Mouse (Mus musculus): ENCODE measurements around the gene Stard10. TPM values are rescaled to one million over a fixed set of nuclear protein-coding genes. Genes with fewer than 3 reads are reported as not detected.

Gene Stard10
- total and polyA plus RNA-seq, 2 experiments from 2014 or later, result 45.9 to 62.6 TPM

DNA sequence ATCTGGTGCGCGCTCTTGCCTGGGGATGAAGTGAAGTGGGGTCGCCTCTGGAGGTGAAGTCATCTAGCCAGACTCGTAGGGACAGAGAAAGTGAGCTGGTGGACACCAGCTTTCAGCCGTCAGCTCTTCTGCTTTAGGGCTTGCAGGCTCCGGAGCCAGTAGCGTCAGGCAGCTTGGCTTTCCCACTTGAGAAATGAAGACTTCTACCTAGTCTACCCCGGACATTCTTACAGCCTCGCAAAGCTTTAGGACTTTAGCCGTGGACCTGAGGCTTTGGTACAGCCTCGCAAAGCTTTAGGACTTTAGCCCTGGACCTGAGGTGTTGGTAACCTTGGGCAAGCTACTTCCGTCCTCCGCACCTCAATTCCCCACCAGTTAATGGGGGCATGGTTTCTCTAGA lies 31.4 kb downstream of the Stard10 start:
- ATAC-seq (ENCODE audit: insufficient read depth, low read depth), result no peak
- H3K27ac ChIP-seq (ENCODE audit: low read depth), result no peak overlapping the region

GRCm38 (mm10) chr7:101349861-101350260 lies 33.0 kb downstream of the Stard10 start:
- H3K27me3 ChIP-seq (ENCODE audit: control insufficient read depth, insufficient read depth, low read length), result peaks cover 18% of the 10 kb centered on the region; the same call in 1 of the 2 replicates
- H3K4me1 ChIP-seq (ENCODE audit: control insufficient read depth, insufficient read depth), result peaks cover 7% of the 10 kb centered on the region
- no peak overlapping the region for H3K27ac ChIP-seq (ENCODE audit: low read depth)
- WGBS, result 75% methylated on average over 2 of the region's 2 CpGs
- no peak for TF ChIP-seq EP300 (IDR thresholded peaks at IDR 0.05; ENCODE audit: low read depth)
- TF ChIP-seq CTCF (IDR thresholded peaks at IDR 0.05; ENCODE audit: low read depth), result no peak
- no peak for ATAC-seq (ENCODE audit: insufficient read depth, low read depth)
- H3K9me3 ChIP-seq (replicated peaks; ENCODE audit: control insufficient read depth, low read length), result no peaks in the 10 kb centered on the region
- H3K9ac ChIP-seq (replicated peaks; ENCODE audit: low read depth, low read length), result no peak overlapping the region
- H3K4me2 ChIP-seq (ENCODE audit: low read depth, low read length), result no peak overlapping the region
- DNase-seq (ENCODE audit: low spot score), result no peak
- H3K36me3 ChIP-seq (replicated peaks; ENCODE audit: control insufficient read depth, insufficient read depth, low read length), result no peaks in the 10 kb centered on the region
- no peak overlapping the region for H3K4me3 ChIP-seq (ENCODE audit: low read depth, low read length)

More for the DNA sequence above, 31.4 kb downstream of the Stard10 start:
- H3K36me3 ChIP-seq (replicated peaks; ENCODE audit: control insufficient read depth, insufficient read depth, low read length), result no peaks in the 10 kb centered on the region
- H3K4me1 ChIP-seq (ENCODE audit: control insufficient read depth, insufficient read depth), result peaks cover 10% of the 10 kb centered on the region
- H3K27me3 ChIP-seq (ENCODE audit: control insufficient read depth, insufficient read depth, low read length), result peaks cover 18% of the 10 kb centered on the region; the same call in 1 of the 2 replicates
- 4% methylated on average over 13 of the region's 13 CpGs for WGBS
- H3K4me2 ChIP-seq (ENCODE audit: low read depth, low read length), result peak overlapping the region; percentile 97
- DNase-seq (ENCODE audit: low spot score), result no peak
- peak overlapping the region; percentile 67 for H3K4me3 ChIP-seq (ENCODE audit: low read depth, low read length)
- H3K9ac ChIP-seq (replicated peaks; ENCODE audit: low read depth, low read length), result peak overlapping the region; percentile 51; the same call in 1 of the 2 replicates
- no peak for TF ChIP-seq EP300 (IDR thresholded peaks at IDR 0.05; ENCODE audit: low read depth)
- no peak for TF ChIP-seq CTCF (IDR thresholded peaks at IDR 0.05; ENCODE audit: low read depth)
- no peaks in the 10 kb centered on the region for H3K9me3 ChIP-seq (replicated peaks; ENCODE audit: control insufficient read depth, low read length)

DNA sequence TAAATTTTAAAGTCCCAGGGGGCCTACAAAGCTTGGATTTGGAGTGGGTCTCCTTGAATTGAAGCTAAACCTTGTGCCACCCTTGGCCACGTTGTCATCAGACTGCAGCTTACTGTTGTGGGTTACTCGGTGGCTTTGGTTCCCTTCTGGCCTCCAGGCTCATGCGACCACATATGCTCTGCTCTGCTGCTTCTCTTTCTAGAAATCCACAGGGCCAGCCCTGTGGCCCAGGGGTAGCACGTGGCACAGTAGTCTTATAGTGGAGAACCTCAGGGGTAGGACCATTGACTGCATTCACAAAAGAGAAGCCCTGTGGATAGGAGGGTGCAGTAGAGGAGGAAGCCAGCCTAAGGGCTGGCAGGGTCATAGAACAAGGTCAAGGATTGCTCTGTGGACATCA lies 35.5 kb downstream of the Stard10 start:
- Histone ChIP-seq H3K27ac (ENCODE audit: low read depth) (no peak overlapping the region), H3K4me1 (ENCODE audit: control insufficient read depth, insufficient read depth) (peaks cover 5% of the 10 kb centered on the region), H3K9ac (replicated peaks; ENCODE audit: low read depth, low read length) (no peak overlapping the region), H3K4me2 (ENCODE audit: low read depth, low read length) (no peak overlapping the region), H3K4me3 (ENCODE audit: low read depth, low read length) (no peak overlapping the region), H3K27me3 (ENCODE audit: control insufficient read depth, insufficient read depth, low read length) (peaks cover 13% of the 10 kb centered on the region; the same call in 1 of the 2 replicates), H3K36me3 (replicated peaks; ENCODE audit: control insufficient read depth, insufficient read depth, low read length) (no peaks in the 10 kb centered on the region), H3K9me3 (replicated peaks; ENCODE audit: control insufficient read depth, low read length) (no peaks in the 10 kb centered on the region)
- TF ChIP-seq CTCF (IDR thresholded peaks at IDR 0.05; ENCODE audit: low read depth) (no peak), EP300 (IDR thresholded peaks at IDR 0.05; ENCODE audit: low read depth) (no peak)
- 81% methylated on average over 4 of the region's 4 CpGs for WGBS
- DNase-seq (ENCODE audit: low spot score) (no peak), ATAC-seq (ENCODE audit: insufficient read depth, low read depth) (no peak)

DNA sequence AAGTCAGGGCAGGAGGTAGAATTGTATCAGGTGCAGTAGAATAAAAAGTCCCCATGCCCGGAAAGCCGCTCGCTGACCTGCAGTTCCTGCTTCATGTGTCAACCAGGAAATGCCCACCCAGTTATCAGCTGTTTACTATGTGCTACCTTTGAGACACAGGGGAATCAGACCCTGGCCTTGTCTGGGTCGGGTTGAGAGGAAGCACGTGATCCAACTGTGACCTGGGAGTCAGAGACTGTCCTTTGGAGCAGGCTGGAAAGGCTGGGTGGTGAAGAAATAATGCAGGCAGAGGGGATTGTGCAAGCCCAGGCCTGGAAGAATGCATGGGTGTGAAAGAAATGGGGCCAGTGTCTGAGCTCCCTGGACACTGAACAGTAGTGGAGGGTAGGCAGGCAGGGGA lies 37.5 kb downstream of the Stard10 start:
- Histone ChIP-seq H3K27ac (ENCODE audit: low read depth) (no peak overlapping the region), H3K9ac (replicated peaks; ENCODE audit: low read depth, low read length) (no peak overlapping the region), H3K4me2 (ENCODE audit: low read depth, low read length) (no peak overlapping the region), H3K4me3 (ENCODE audit: low read depth, low read length) (no peak overlapping the region), H3K9me3 (replicated peaks; ENCODE audit: control insufficient read depth, low read length) (no peaks in the 10 kb centered on the region), H3K27me3 (ENCODE audit: control insufficient read depth, insufficient read depth, low read length) (peaks cover 5% of the 10 kb centered on the region; the same call in 1 of the 2 replicates), H3K4me1 (ENCODE audit: control insufficient read depth, insufficient read depth) (no peaks in the 10 kb centered on the region), H3K36me3 (replicated peaks; ENCODE audit: control insufficient read depth, insufficient read depth, low read length) (no peaks in the 10 kb centered on the region)
- ATAC-seq (ENCODE audit: insufficient read depth, low read depth) (no peak), DNase-seq (ENCODE audit: low spot score) (no peak)
- TF ChIP-seq EP300 (IDR thresholded peaks at IDR 0.05; ENCODE audit: low read depth) (no peak), CTCF (IDR thresholded peaks at IDR 0.05; ENCODE audit: low read depth) (no peak)
- 50% methylated on average over 5 of the region's 5 CpGs for WGBS

DNA sequence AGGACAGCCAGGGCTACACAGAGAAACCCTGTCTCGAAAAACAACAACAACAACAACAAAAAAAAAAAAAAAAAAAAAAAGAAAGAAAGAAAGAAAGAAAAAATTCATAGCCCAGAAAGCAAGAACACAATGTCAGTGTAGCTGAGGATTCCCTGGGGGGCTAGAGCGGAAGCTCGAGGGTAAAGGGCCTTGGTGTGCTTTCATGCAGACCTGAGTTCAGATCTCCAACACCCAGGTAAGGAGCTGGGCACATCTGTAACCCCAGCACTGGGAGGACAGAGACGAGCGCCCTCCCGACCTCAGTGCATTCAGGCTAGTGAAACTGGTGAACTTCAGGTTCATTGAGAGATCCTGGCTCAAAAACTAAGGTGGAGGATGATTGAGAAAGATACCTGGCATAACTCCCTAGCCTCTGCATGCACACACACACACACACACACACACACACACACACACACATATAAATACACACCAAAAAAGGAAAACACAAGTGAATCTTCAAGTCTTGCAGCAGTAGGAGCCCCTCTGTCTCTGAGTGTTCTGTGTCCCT lies 38.7 kb downstream of the Stard10 start:
- no peaks in the 10 kb centered on the region for H3K9me3 ChIP-seq (replicated peaks; ENCODE audit: control insufficient read depth, low read length)
- no peak for ATAC-seq (ENCODE audit: insufficient read depth, low read depth)
- no peaks in the 10 kb centered on the region for H3K36me3 ChIP-seq (replicated peaks; ENCODE audit: control insufficient read depth, insufficient read depth, low read length)
- H3K4me2 ChIP-seq (ENCODE audit: low read depth, low read length), result no peak overlapping the region
- TF ChIP-seq CTCF (IDR thresholded peaks at IDR 0.05; ENCODE audit: low read depth) (no peak), EP300 (IDR thresholded peaks at IDR 0.05; ENCODE audit: low read depth) (no peak)
- 87% methylated on average over 6 of the region's 6 CpGs for WGBS
- no peak for DNase-seq (ENCODE audit: low spot score)
- H3K4me3 ChIP-seq (ENCODE audit: low read depth, low read length), result no peak overlapping the region
- no peaks in the 10 kb centered on the region for H3K4me1 ChIP-seq (ENCODE audit: control insufficient read depth, insufficient read depth)
- no peak overlapping the region for H3K27ac ChIP-seq (ENCODE audit: low read depth)
- no peak overlapping the region for H3K9ac ChIP-seq (replicated peaks; ENCODE audit: low read depth, low read length)
- H3K27me3 ChIP-seq (ENCODE audit: control insufficient read depth, insufficient read depth, low read length), result peaks cover 4% of the 10 kb centered on the region; the same call in 1 of the 2 replicates

DNA sequence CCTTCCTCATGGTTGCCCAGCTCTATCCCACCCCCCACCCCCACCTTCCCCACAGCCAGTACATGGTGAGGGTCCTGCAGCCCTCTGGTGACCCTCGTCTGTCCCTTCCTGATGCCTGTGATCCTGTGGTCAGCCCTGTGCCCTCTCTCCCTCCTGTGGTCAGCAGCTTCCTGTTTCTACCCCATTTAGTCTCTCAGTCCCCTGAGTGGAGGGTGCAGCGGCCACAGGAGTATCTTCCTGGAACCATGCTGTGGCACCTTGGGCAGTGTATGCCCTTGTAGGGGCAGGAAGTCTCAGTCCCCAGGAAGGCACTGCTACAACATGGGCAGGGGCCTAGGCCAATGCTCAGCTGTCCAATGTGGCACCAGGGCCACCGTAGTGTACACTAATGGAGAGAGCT lies 40.0 kb downstream of the Stard10 start:
- 60% methylated on average over 3 of the region's 3 CpGs for WGBS
- Histone ChIP-seq H3K27ac (ENCODE audit: low read depth) (no peak overlapping the region), H3K36me3 (replicated peaks; ENCODE audit: control insufficient read depth, insufficient read depth, low read length) (no peaks in the 10 kb centered on the region), H3K27me3 (ENCODE audit: control insufficient read depth, insufficient read depth, low read length) (no peaks in the 10 kb centered on the region), H3K4me1 (ENCODE audit: control insufficient read depth, insufficient read depth) (no peaks in the 10 kb centered on the region), H3K4me2 (ENCODE audit: low read depth, low read length) (no peak overlapping the region), H3K9ac (replicated peaks; ENCODE audit: low read depth, low read length) (no peak overlapping the region), H3K9me3 (replicated peaks; ENCODE audit: control insufficient read depth, low read length) (no peaks in the 10 kb centered on the region), H3K4me3 (ENCODE audit: low read depth, low read length) (no peak overlapping the region)
- ATAC-seq (ENCODE audit: insufficient read depth, low read depth), result no peak
- TF ChIP-seq CTCF (IDR thresholded peaks at IDR 0.05; ENCODE audit: low read depth) (no peak), EP300 (IDR thresholded peaks at IDR 0.05; ENCODE audit: low read depth) (no peak)
- DNase-seq (ENCODE audit: low spot score), result no peak

Data from heart, postnatal 0 days (tissue).